Mouse (Mus musculus): ENCODE measurements at regions not wholly inside any gene's neighbourhood (a gene's known extent, or its start where the extent isn't known, plus 50 kb on each side); places are given as distances from the start of the nearest gene placed in this dataset.

DNA sequence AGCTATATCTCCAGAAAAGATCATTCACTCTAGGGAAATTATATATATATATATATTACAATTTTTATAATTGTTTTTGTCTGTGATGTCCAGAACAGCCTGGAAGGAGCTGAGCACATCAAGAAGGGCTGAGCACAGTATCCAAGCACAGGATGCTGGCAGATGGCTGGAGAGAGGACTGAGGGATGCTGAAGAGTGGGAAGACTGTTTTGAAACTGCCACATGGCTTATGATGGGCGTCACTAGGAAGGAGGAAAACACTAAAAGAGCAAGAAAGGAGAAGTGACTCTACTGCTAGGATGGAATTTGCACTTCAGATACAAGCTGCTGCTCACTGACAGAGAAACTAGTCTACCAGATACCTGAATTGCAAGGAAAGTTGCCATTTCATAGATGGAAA lies 50.4 kb upstream of the Atg10 start:
- no peak for DNase-seq

DNA sequence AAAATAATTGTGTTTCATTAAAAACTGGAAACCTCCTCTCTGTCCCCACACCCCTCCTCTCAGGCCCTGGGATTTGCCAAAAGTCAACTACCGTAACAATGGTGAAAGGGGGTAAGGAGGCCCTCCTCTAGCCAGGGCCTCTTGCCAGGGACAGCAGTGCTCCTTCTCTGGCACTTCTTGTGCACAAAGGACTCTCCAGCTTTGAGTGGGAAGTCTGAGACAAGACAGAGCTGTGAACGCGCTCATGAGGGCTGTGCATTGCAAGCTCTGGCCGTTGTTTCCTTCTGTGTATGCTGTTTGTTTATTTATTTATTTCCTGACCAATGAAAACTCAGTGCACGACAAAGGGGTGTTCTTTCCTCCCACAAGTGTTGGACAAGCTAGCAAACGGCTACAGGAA lies 50.8 kb upstream of the Atg10 start:
- no peak for DNase-seq

DNA sequence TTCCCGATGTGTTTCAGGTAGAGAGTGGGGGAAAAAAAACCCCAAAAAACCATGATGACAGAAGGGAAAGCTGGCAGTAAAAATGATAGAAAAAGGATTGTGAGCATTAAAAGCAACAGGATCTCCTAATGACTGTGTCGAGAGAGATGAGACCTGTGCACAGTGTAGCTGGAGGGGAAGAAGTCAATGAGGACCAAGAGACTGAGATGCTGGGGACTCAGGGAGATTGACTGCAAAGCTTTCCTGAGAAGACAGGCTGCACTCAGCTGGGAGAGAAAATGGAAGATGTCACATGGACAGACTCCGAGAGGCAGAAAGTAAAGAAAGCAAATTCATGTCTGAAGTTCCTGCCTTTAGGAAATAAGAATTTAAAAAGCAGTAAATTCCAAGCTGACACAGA lies 55.7 kb upstream of the Atg10 start:
- no peak for DNase-seq

DNA sequence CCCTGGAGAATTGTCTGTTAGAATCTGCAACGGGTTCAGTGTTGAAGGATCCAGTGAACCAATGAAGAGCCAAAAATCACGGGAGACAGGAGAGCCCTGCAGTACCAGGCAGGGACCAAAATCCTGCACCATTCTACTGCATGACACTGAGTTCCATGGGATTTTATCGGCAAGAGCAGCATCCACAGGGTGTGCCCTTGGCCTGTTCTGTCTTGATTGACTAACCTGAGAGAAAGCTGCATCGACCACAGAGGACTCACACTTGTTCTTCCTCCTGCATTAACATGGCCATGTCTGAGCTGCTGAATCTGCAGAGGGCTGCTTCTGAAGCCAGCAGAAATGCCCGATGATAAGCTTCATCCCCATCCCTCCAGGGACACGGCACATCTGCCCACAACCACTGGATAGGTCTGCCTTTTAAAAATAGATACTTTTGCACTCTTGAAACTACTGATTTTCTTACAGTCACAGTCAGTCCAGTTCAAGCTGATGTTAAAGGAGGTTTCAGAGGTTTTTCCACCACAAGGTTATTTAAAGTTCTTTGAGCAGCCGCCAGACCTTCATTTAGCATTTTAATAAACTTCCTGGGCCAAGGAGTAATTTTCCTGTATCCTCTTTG lies 71.9 kb upstream of the Atg10 start:
- DNase-seq: no peak

DNA sequence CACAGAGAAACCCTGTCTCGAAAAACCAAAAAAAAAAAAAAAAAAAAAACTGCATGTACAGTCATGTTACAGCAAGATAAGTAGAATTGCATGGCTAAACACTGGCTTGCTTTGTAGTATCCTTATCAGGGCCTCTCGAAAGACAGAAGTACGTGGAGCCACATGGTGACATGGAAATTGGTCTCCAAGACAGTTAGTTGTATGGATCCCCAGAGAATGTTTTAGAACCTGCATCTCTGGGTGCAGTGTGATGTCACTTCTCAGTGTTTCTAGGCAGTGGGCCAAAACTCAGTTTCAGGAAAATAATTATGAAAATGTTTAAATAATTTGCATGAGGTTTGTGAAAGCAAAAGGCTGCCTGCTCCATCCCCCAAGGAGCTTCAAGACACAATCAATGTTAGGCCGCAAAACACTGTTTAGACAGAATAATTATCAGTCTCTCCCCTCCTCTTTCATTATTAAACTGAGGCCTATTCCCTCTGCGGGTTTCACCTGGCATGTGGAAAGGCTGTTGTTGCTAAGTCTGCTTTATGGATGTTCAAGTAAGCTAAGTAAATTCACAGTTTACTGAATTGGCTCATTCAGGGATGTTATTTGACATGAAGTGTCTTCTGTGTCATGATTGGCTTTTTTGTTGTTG lies 72.9 kb upstream of the Atg10 start:
- no peak for DNase-seq

DNA sequence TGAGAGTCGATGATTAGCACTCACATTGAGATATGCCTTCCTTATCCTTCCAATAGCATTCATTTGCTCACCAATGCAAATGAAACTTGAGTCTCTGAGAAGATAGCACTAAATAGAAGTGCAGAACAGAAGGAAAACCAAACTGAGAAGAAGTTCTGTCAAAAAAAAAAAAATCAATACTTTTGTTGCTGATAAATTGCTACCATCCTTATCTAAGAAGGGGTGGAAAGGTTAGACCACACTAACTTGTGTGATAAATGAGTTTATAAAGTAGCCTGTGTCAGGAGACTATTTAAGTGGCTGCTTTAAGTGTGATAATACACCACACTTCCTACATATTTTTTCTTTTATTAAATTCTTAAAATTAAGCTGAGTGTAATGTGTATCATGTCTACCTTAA lies 78.1 kb upstream of the Atg10 start:
- no peak for DNase-seq

DNA sequence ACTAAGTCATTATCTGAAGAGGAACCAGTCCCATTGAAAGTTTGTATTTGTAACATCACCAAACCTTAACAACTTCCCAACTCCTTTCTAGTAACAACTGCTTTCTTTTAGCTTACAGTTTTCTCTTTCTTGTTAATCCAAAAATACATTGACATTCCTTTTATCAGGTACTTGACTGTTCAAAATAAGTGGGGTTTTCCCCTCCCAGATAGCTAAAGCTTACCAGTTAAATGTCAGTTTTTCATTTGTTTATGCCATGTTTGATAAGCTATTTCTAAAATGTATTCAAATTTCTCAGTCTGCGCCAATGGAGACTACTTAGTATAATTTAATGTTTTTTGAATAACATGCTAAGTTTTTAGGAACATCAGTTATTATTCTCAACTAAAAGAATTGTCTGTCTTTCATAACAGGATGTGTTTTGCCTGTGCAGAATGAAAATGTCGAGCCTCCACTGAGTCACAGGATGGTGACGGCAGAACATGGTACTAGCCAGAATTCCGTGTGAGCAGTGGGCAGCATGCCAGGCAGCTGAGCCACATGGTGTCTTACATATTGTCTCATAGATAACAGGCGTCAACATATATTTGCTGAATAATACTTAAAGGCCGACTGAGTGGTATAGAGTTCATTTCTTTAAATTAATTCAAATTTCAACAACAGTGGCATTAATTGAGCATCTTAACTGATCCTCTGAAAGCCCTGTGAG lies 82.1 kb upstream of the Atg10 start:
- DNase-seq: no peak

DNA sequence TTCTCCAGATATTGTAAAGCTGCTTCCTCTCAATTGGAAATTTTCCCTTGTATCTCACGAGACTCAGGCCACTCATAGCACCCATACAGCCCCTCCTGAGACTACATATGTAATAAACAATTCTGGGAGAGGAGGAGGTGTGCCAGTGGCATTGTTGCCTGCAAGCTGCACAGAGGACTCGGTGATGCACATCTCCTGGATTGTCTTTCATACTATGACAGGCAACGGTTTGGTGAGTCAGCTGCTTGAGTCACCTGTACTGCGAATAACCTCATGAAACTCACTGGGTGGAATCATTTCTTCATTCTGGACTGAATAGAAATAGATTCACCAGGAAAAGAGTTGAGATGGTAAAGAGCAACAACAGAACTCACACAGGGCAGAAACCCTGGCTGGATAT lies 82.8 kb upstream of the Atg10 start:
- no peak for DNase-seq

DNA sequence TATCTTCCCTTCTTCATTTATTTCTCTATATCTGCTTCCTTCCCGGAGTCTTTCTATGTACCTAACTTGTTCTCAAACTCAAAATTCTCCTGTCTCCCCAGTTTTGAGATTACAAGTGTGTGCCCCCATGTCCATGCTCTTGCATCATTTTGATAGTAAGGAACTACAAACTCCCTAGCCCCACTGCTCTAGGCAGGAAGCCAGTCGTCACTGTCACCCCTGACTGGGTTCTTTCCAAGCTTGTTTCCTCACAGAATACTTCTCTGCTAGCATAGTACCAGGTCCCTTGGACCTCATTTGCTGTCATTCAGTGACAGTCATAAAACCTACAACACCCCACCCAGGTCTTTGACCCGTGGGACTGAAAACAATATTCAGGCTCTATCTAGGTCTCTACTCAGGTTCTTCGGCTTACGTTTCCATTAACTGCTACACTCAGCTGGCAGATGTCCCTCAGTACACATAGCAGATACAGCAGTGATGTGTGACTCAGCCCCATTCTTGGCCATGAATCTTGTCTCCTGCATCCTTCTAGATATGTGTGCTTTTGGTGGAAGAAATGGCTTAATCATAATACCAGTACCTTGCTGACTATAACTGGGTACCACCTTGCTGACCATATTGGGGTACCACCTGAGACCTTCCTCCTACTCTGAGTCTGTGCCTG lies 89.3 kb upstream of the Atg10 start:
- no peak for DNase-seq

DNA sequence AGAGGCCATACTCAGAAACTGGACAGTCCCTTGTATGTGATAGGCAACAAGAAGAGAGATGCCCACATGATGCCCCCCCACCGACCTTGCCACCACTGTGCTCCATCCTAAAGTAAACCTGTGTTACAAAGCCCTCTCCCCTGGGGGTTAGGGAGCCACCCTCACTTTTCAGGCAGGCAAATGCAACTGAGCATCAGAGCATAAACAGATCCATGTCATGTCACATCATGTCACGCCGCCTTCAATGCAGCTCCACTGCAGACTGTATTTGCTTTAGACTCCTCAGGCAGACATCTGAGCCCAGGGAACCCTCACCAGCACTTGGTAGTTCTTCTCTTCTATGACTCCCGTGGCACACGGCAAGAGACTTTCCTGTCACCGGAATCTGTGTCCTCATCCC lies 98.6 kb upstream of the Atg10 start:
- no peak for DNase-seq

DNA sequence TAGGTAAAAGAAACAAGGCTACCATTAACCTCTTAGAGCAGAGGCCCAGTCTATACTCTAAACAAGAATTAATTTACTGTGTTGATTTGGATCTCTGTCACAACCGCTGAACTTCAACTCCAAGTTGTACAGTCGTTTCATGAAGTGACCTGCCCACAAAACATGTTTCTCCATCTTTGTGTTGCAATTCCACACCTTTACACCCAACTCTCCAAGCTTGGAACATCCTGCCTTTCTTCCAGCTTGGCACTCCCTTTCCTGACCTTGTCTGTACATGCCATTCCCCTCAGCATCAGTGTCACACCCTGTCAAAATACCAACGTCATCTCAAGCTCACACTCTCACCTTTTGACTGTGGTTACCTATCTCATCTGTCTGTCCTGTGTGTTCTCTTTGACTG lies 103.1 kb upstream of the Atg10 start:
- DNase-seq: no peak

DNA sequence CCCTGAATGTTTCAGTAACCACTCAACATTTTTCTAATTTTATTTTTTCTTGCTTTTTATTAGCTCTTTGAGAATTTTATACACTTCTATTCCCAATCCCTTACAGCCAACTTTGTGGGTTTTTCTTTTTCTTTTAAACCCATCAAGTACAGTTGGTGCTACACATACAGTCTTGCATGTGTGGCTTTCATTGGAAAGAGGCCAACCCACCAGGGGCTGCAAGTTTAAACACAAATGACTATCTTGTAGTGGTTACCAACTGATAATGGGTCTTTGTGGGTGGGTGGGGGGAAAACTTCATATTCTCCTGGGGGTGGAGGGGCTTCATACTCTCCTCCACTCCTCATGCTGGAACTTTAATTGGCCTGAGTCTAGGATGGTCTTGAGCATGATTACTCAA lies 110.5 kb upstream of the Atg10 start:
- DNase-seq: no peak

DNA sequence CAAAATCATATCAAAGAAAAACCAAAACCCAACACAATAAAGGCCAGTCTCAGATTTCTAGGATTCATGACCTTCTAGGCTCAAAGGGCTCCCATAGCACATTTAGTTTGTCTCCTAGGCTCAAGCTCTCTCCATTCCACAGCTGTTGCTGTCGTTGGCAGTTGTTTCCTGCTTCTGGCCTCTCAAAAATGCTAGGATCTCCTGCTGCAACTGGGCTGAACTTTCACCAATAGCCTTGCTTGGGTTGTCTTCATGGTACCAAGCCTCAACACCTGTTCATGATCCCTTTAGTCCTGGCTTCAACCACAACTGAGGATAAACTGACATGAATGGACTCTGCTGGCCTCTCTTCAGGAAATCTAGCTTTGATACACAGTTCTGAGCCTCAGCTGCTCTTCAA lies 115.9 kb upstream of the Ssbp2 start:
- no peak for DNase-seq

DNA sequence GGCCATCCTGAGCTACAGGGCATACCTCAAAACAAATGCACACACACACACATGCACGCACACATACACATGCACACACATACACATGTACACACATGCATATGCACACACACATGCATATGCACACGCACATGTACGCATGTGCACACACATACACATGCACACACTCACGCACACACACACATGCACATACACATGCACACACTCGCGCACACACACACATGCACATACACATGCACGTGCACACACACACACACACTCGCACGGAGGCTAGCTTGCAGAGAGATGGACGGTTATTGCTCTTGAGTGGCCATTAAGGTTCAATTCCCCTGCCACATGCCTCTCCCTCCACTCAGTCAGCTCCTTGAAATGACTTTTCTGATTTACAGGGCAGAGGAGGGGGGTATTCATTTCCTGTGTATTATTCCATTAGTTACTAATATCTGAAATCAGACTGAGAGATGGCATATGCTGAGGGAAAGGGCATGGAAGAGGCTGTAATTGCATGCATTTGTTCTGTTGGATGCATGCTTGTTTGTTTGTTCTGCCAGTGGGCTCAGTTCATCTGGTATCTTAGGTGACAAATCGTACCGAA lies 111.5 kb upstream of the Ssbp2 start:
- no peak for DNase-seq

DNA sequence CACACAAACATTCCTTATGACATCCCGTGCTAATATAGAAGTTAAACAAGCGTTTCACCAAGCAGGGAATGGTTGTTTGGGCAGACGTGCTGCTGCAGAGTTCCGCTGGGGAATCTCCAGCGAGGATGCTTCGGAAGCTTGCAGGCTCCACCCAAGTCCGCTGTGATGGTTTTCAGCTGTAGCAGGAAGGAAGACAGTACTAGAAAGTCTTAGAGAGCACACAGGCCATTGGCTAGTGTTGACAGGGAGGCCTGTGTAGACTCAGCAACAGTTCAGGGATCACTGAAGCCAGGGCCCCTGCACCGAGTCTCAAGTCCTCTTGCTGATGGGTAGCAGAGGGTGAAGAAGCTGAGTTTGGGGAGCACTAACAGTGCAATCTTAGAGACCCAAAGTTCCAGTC lies 107.8 kb upstream of the Ssbp2 start:
- no peak for DNase-seq

DNA sequence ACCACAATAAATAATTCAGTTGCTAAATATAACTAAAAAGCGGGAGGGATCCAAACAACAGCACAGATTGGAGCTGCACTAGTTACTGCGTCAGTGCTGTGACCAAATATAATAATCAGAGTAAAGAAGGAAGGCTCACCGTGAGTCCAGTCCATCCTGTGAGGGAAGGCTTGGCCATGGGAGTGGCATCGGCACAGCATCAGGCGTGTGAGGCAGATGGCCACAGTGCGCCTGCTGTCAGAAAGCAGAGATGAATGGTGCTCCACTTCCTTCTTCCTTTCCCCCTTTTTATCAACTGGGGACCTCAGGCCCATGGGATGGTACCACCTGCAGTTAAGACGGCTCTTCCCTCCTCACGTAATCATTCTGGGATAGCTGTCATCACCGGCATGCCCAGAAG lies 103.6 kb upstream of the Ssbp2 start:
- no peak for DNase-seq

DNA sequence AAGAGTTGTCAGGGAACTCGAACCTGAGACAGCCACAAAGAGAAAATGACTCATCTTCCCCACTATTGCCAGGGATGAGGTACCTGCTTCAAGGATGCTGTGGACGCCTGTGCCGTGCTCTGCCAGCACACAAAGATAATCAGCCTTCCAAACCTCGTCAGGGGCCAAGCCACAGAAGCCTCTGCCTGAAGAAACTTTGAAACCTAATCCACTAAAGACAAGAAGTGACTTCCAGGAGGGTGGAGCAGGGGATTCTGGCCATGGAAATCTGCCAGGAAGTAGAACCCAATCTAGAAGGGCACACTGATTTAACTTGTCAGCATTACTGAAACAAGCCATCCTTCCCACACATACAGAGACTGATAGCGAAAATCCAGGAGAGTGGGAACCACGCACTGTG lies 100.0 kb upstream of the Ssbp2 start:
- DNase-seq: no peak

DNA sequence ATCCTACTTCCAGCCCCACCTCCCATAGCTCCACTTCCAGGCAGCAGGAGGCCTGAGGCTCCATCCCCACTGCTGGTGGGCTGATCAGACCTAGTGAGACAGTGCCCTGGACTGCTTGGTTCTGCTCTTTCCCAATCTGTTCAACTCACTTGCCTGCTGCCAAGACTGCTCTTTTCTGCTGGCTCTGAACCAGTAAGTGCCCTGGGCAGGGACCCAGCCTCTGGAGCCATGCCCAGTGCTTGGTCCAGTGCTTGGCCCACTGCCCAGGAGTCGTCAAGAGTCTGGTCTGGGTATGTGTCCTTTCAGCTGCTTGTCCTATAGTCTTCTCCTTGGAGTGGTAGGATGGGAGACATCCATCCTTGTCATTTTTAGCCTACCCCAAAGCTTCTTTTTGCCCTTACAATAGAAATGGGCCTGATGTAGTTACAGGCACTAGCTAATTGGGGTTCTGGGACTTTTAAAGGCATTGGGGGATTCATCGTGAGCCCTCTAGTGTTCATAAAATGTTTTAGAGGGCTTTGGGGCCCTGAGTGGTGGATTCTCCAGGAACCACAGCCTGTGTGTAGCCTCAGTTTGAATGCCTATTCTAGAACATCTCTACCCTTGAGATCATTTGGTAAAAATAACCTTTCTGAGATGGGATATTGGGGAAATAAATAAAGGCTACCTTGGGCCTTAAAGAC lies 94.7 kb upstream of the Ssbp2 start:
- DNase-seq: peak; percentile 94 to 97

DNA sequence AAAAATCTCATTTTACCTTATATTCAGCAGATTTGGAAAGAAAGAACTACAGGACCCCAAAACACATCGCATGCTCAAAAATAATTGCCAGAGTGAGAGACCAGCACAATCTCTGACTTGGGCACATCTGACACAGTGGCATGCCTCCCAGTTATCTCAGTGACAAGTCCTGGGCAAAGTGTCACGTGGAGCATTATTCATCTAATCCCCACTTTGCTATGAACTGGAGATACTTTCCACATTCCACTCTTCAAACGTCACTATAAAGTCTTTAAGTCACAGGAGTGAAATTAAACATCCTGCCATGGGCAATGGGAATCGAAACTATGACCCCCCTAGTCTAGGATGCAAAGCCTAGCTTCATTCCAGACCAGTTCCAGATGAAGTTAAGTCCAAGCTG lies 93.5 kb upstream of the Ssbp2 start:
- DNase-seq: no peak

DNA sequence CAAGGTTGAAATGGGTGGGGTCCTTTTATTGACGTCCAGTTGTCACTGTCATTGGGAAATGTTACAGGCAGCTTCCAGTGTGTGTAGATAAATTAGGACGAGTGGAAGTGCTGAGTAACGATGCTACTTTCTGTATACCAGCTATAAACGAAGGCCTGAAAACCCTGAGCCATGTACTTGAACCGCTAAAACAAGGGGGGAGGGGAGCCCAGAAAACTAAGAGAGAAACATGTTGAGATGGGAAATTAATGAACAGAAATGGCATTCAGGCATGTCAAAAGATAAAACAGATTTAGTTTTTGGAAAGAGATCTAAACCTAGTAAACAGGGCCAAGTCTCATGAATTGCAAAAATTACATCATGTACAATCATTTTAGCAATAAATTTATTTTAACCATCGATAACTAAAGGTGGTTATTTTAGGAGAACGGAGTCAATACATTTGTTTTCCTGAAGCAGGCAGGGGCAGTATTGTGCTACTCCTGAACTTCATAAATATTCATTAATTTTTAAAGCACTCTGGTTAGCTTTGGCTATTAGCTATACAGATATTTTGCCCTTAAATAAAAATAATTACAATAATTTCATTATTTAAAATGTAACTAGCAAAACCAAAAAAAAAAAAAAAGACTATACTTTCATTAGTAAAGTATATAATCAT lies 92.1 kb upstream of the Ssbp2 start:
- no peak for DNase-seq

DNA sequence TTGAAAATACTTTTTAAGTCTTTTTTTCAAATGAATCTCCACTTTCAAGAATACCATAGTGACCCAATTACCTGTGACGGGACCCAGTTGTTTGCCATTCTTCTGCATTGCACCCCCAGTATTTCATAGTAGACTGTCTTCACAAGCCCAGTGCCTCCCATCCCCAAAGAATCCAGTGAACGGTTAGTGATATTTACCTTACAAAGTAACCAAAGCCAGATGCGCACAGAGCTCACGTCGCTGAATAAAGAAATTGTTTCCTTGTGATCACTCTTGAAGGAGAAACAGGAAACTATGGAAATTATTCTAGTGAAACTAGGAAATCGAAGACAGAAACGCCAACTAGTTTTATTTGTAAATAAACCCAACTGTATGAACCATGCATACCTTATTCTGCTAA lies 91.4 kb upstream of the Ssbp2 start:
- no peak for DNase-seq

DNA sequence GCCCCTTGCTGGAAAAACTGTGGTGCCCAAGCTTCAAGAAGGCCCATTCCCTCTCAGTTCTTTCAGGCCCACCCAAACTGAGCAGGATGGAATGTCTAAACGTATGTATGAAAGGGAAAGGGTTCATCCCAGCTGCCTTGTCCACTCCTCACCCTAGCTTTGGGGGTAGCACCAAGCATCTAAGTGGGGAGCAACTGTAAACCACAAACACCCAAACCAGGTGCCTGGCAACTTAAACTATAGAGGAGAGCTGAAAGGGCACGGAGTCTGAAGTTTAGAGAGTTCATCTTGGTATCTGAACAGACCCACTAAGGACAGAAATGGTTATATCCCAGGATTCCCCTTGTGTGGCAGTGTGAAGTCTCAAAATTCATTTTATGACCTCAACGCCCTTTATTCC lies 90.1 kb upstream of the Ssbp2 start:
- DNase-seq: no peak

DNA sequence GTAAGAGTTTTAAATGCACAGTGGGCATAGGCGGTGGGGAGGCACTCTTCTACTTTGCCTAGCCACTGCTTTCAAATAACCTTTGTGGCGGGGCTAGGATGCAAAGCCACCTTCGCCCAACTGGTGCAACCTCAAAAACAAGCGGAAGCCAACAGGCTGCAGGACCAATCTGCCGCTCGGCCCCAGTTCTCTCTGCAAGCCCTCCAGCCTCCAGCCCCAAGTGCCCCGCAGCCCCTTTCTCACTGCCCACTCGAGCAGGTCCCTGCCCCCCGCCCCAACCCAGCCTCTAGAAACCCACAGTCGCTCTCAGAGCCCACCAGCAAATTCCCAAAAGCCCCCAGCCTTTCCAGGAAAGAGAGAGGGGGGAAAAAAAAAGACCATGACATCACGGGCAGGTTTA lies 89.6 kb upstream of the Ssbp2 start:
- DNase-seq: peak; percentile 31 to 49

All from kidney, adult 8-10 months (tissue).